Mouse (Mus musculus) neural tube, embryonic 14.5 days (tissue): ENCODE results near the gene A530064D06Rik. TPM values are rescaled to one million over a fixed set of nuclear protein-coding genes. Genes with fewer than 3 reads are reported as not detected.

Source experiments
- ATAC-seq: fragments of 200-750 bp; cut with Nextera tagmentation; 2 replicates; pipeline ENCODE4 v1.8.0; 2017; ENCODE audit warnings: low read depth, mild to moderate bottlenecking, moderate TSS enrichment, moderate library complexity
- H3K27ac ChIP-seq: fragments of 300-500 bp; sonication (generic); 2 replicates; pipeline ENCODE4 v1.5.1; 2014; ENCODE audit warnings: low read depth, mild to moderate bottlenecking, control low read depth, low read length, moderate library complexity, mixed read lengths
- H3K27me3 ChIP-seq: fragments of 300-500 bp; sonication (generic); 2 replicates; pipeline ENCODE4 v1.6.1; 2014; ENCODE audit warnings: low read length; ENCODE audit not compliant: control insufficient read depth, insufficient read depth
- H3K36me3 ChIP-seq: fragments of 300-500 bp; sonication (generic); 2 replicates; pipeline ENCODE4 v1.6.1; 2014; ENCODE audit warnings: low read length, mixed read lengths; ENCODE audit not compliant: control insufficient read depth, insufficient read depth
- H3K4me1 ChIP-seq: fragments of 300-500 bp; sonication (generic); 2 replicates; pipeline ENCODE4 v1.6.1; 2014; ENCODE audit warnings: low read length; ENCODE audit not compliant: control insufficient read depth, insufficient read depth
- H3K4me2 ChIP-seq: fragments of 300-500 bp; sonication (generic); 2 replicates; pipeline ENCODE4 v1.6.1; 2014; ENCODE audit warnings: mild to moderate bottlenecking, low read depth, low read length, control low read depth
- H3K4me3 ChIP-seq: fragments of 300-500 bp; sonication (generic); 2 replicates; pipeline ENCODE4 v1.5.1; 2014; ENCODE audit warnings: low read depth, low read length, control low read depth, mixed read lengths
- H3K9ac ChIP-seq: fragments of 300-500 bp; sonication (generic); replicated peaks from 2 replicates; pipeline ENCODE4 v1.6.1; 2014; ENCODE audit warnings: low read depth, mild to moderate bottlenecking, control low read depth, low read length, mixed read lengths
- H3K9me3 ChIP-seq: fragments of 300-500 bp; sonication (generic); 2 replicates; pipeline ENCODE4 v1.6.1; 2016; ENCODE audit warnings: low read length; ENCODE audit not compliant: control insufficient read depth
- WGBS: fragments of 180-500 bp; shearing (Covaris S2); extraction: QIAGEN DNeasy Blood & Tissue Kit; methylation state at CpG from one replicate; pipeline ENCODE4 v1.1.7; 2014; 5-methylcytosine and 5-hydroxymethylcytosine counted together
- polyA plus RNA-seq: library from polyadenylated mRNA; unstranded; fragments of >200 nt; fragmentation: Nextera tagmentation; extraction: Ambion mirVana; gene quantifications from 2 replicates; pipeline ENCODE4 v1.2.1, GENCODE M21; 2014

Gene A530064D06Rik
- polyA plus RNA-seq, 1 experiment from 2014 or later = not detected

- Histone ChIP-seq H3K9me3 (no peaks in the 10 kb centered on the region), H3K27ac (no peak overlapping the region), H3K4me3 (no peak overlapping the region), H3K4me2 (no peak overlapping the region), H3K27me3 (no peaks in the 10 kb centered on the region), H3K9ac (no peak overlapping the region), H3K36me3 (no peaks in the 10 kb centered on the region), H3K4me1 (no peaks in the 10 kb centered on the region)
- 94% methylated on average over 2 of the region's 2 CpGs for WGBS
- ATAC-seq = no peak
Measured at GRCm38 (mm10) chr17:48132810-48133209, 34.3 kb downstream of the A530064D06Rik start.

GRCm38 (mm10) chr17:48120456-48120855 lies 46.6 kb downstream of the A530064D06Rik start:
- H3K9me3 ChIP-seq = no peaks in the 10 kb centered on the region
- no peak for ATAC-seq

GRCm38 (mm10) chr17:48119656-48120055 lies 47.4 kb downstream of the A530064D06Rik start:
- no peak overlapping the region for H3K9ac ChIP-seq
- H3K4me3 ChIP-seq = no peak overlapping the region
- H3K27ac ChIP-seq = no peak overlapping the region
- H3K36me3 ChIP-seq = no peaks in the 10 kb centered on the region
- peak; percentile 44; the same call in 1 of the 2 replicates for ATAC-seq
- H3K4me2 ChIP-seq = no peak overlapping the region
- no peaks in the 10 kb centered on the region for H3K4me1 ChIP-seq
- no peaks in the 10 kb centered on the region for H3K9me3 ChIP-seq
- 22% methylated on average over 3 of the region's 3 CpGs for WGBS
- H3K27me3 ChIP-seq = no peaks in the 10 kb centered on the region

More at GRCm38 (mm10) chr17:48120456-48120855, 46.6 kb downstream of the A530064D06Rik start:
- H3K27ac ChIP-seq = no peak overlapping the region
- H3K4me3 ChIP-seq = no peak overlapping the region
- no peaks in the 10 kb centered on the region for H3K36me3 ChIP-seq
- 94% methylated on average over 20 of the region's 20 CpGs for WGBS
- H3K9ac ChIP-seq = no peak overlapping the region
- no peak overlapping the region for H3K4me2 ChIP-seq
- H3K4me1 ChIP-seq = no peaks in the 10 kb centered on the region
- no peaks in the 10 kb centered on the region for H3K27me3 ChIP-seq

- Histone ChIP-seq H3K4me1 (no peaks in the 10 kb centered on the region), H3K9me3 (peaks cover 3% of the 10 kb centered on the region; the same call in 1 of the 2 replicates), H3K4me3 (no peak overlapping the region), H3K9ac (no peak overlapping the region), H3K27ac (no peak overlapping the region), H3K27me3 (no peaks in the 10 kb centered on the region), H3K36me3 (no peaks in the 10 kb centered on the region), H3K4me2 (no peak overlapping the region)
- no peak for ATAC-seq
- 78% methylated on average over 1 of the region's 1 CpGs for WGBS
Measured at GRCm38 (mm10) chr17:48118570-48118969, 48.5 kb downstream of the A530064D06Rik start.

- no peak overlapping the region for H3K4me3 ChIP-seq
- H3K9ac ChIP-seq = no peak overlapping the region
- no peak overlapping the region for H3K4me2 ChIP-seq
- peaks cover 4% of the 10 kb centered on the region; the same call in 1 of the 2 replicates for H3K9me3 ChIP-seq
- no peak overlapping the region for H3K27ac ChIP-seq
- WGBS = 43% methylated on average over 8 of the region's 8 CpGs
- ATAC-seq = no peak
- no peaks in the 10 kb centered on the region for H3K36me3 ChIP-seq
- no peaks in the 10 kb centered on the region for H3K4me1 ChIP-seq
- no peaks in the 10 kb centered on the region for H3K27me3 ChIP-seq
Measured at GRCm38 (mm10) chr17:48110547-48111287, 56.4 kb downstream of the A530064D06Rik start.

GRCm38 (mm10) chr17:48108520-48108919 lies 58.6 kb downstream of the A530064D06Rik start:
- Histone ChIP-seq H3K4me3 (no peak overlapping the region), H3K4me2 (no peak overlapping the region), H3K27me3 (no peaks in the 10 kb centered on the region), H3K9me3 (peaks cover under 1% of the 10 kb centered on the region; the same call in 1 of the 2 replicates), H3K27ac (no peak overlapping the region), H3K9ac (no peak overlapping the region), H3K4me1 (no peaks in the 10 kb centered on the region), H3K36me3 (no peaks in the 10 kb centered on the region)
- 76% methylated on average over 3 of the region's 3 CpGs for WGBS
- ATAC-seq = no peak

- Histone ChIP-seq H3K27me3 (no peaks in the 10 kb centered on the region), H3K9me3 (no peaks in the 10 kb centered on the region), H3K4me2 (no peak overlapping the region), H3K9ac (no peak overlapping the region), H3K4me1 (no peaks in the 10 kb centered on the region), H3K36me3 (no peaks in the 10 kb centered on the region), H3K27ac (no peak overlapping the region), H3K4me3 (no peak overlapping the region)
- no peak for ATAC-seq
- 52% methylated on average over 6 of the region's 6 CpGs for WGBS
Measured at GRCm38 (mm10) chr17:48107862-48108261, 59.2 kb downstream of the A530064D06Rik start.

DNA sequence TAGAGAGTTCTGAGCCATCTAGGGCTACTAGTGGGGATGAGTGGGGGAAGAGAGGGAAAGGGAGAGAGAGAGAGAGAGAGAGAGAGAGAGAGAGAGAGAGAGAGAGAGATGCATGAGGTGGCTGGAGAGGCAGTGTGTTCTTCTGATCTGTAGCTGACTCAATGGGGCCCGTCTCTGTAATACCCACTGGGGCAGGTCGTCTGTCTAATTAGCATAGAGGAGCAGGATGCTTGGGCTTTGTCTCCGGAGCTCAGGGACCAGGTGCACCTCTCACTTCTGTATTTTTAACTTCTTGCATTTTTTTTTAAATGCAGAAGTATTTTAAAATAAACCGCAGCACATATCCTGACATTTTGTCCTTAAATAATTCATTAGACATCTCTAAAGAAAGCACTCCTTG lies 59.7 kb downstream of the A530064D06Rik start:
- no peak overlapping the region for H3K4me3 ChIP-seq
- H3K27ac ChIP-seq = no peak overlapping the region
- WGBS = 47% methylated on average over 4 of the region's 4 CpGs
- H3K36me3 ChIP-seq = no peaks in the 10 kb centered on the region
- no peaks in the 10 kb centered on the region for H3K9me3 ChIP-seq
- no peak for ATAC-seq
- no peaks in the 10 kb centered on the region for H3K4me1 ChIP-seq
- no peak overlapping the region for H3K9ac ChIP-seq
- H3K4me2 ChIP-seq = no peak overlapping the region
- H3K27me3 ChIP-seq = no peaks in the 10 kb centered on the region; the same call in 1 of the 2 replicates
